In genomic region chr6:34029746-34030027, GRCm38 (mm10) we compare ENCODE assay signal across 8 mouse cellular contexts. TPM values are rescaled to one million over a fixed set of nuclear protein-coding genes. Genes with fewer than 3 reads are reported as not detected.
DNase-seq lines count a peak whose midpoint lies in the region; ATAC-seq and TF ChIP-seq lines count a peak whose summit lies in the region.

No protein-coding gene starts in this region.

- H3K4me2 ChIP-seq in embryonic facial prominence, embryonic 15.5 days (replicated peaks): peak overlapping the region; percentile 82
- peak overlapping the region; percentile 86 for H3K4me2 ChIP-seq in limb, embryonic 12.5 days
- peak overlapping the region; percentile 88 for H3K4me2 ChIP-seq in neural tube, embryonic 15.5 days

- H3K79me2 ChIP-seq in liver, adult 2 months (ENCODE audit: control insufficient read depth, insufficient read depth, low read length): no peaks in the 10 kb centered on the region

- no peaks in the 10 kb centered on the region; the same call in 1 of the 2 replicates for H3K27me3 ChIP-seq in liver, adult 2 months (ENCODE audit: control insufficient read depth, insufficient read depth, low read length)
- no peaks in the 10 kb centered on the region for H3K27me3 ChIP-seq in embryonic facial prominence, embryonic 15.5 days
- peaks cover 10% of the 10 kb centered on the region for H3K27me3 ChIP-seq in limb, embryonic 12.5 days
- no peaks in the 10 kb centered on the region for H3K27me3 ChIP-seq in neural tube, embryonic 15.5 days (replicated peaks)

- H3K27ac ChIP-seq in liver, adult 2 months (replicated peaks; ENCODE audit: insufficient read depth, low read depth, low read length): no peak overlapping the region
- H3K27ac ChIP-seq in embryonic facial prominence, embryonic 15.5 days (replicated peaks): no peak overlapping the region
- no peak overlapping the region for H3K27ac ChIP-seq in limb, embryonic 12.5 days
- peak overlapping the region; percentile 86 for H3K27ac ChIP-seq in neural tube, embryonic 15.5 days (replicated peaks)

- no peak for DNase-seq in liver, adult 2 months (ENCODE audit: extremely low read depth, low read depth, low spot score)
- no peak for DNase-seq in liver
- DNase-seq in right cerebral cortex, postnatal 4 days: no peak
- no peak for DNase-seq in cerebellum, postnatal 25 days
- no peak for DNase-seq in right cerebral cortex, postnatal 25 days

- H3K4me3 ChIP-seq in liver, adult 2 months (ENCODE audit: insufficient read depth, low read depth, low read length): peak overlapping the region; percentile 48
- peak overlapping the region; percentile 68 for H3K4me3 ChIP-seq in embryonic facial prominence, embryonic 15.5 days (replicated peaks)
- peak overlapping the region; percentile 68 for H3K4me3 ChIP-seq in limb, embryonic 12.5 days (replicated peaks)
- H3K4me3 ChIP-seq in neural tube, embryonic 15.5 days (replicated peaks): peak overlapping the region; percentile 64

- H3K9ac ChIP-seq in liver, adult 2 months (ENCODE audit: low read depth, low read length): no peak overlapping the region
- peak overlapping the region; percentile 43 for H3K9ac ChIP-seq in embryonic facial prominence, embryonic 15.5 days
- H3K9ac ChIP-seq in limb, embryonic 12.5 days (replicated peaks): peak overlapping the region; percentile 57
- H3K9ac ChIP-seq in neural tube, embryonic 15.5 days (replicated peaks): peak overlapping the region; percentile 50

- WGBS in liver, adult 2 months: 5% methylated on average over 4 of the region's 4 CpGs
- WGBS in embryonic facial prominence, embryonic 15.5 days: 6% methylated on average over 4 of the region's 4 CpGs
- WGBS in limb, embryonic 12.5 days: 2% methylated on average over 4 of the region's 4 CpGs
- WGBS in neural tube, embryonic 15.5 days: 0% methylated on average over 4 of the region's 4 CpGs

- TF ChIP-seq CTCF in liver, adult 2 months (IDR thresholded peaks at IDR 0.05; ENCODE audit: low read depth, low read length): no peak

- no peaks in the 10 kb centered on the region for H3K4me1 ChIP-seq in liver, adult 2 months (ENCODE audit: control insufficient read depth, insufficient read depth, low read length)
- H3K4me1 ChIP-seq in embryonic facial prominence, embryonic 15.5 days: peaks cover 9% of the 10 kb centered on the region; the same call in 1 of the 2 replicates
- peaks cover 12% of the 10 kb centered on the region for H3K4me1 ChIP-seq in limb, embryonic 12.5 days (replicated peaks)
- H3K4me1 ChIP-seq in neural tube, embryonic 15.5 days: peaks cover 23% of the 10 kb centered on the region

- ATAC-seq in embryonic facial prominence, embryonic 15.5 days (ENCODE audit: insufficient number of reproducible peaks, low FRiP score, low TSS enrichment, low read depth): peak; percentile 47; the same call in 1 of the 2 replicates
- ATAC-seq in limb, embryonic 12.5 days (ENCODE audit: insufficient number of reproducible peaks, insufficient read depth, low FRiP score, low TSS enrichment, low read depth): no peak
- peak; percentile 81 for ATAC-seq in neural tube, embryonic 15.5 days (ENCODE audit: low FRiP score)

- no peak for TF ChIP-seq POLR2A in liver, adult 2 months (IDR thresholded peaks at IDR 0.05; ENCODE audit: extremely low read depth, insufficient read depth, low read length)

- H3K36me3 ChIP-seq in liver, adult 2 months (ENCODE audit: control insufficient read depth, insufficient read depth, low read length): no peaks in the 10 kb centered on the region
- H3K36me3 ChIP-seq in embryonic facial prominence, embryonic 15.5 days: no peaks in the 10 kb centered on the region
- H3K36me3 ChIP-seq in limb, embryonic 12.5 days: no peaks in the 10 kb centered on the region
- no peaks in the 10 kb centered on the region for H3K36me3 ChIP-seq in neural tube, embryonic 15.5 days

- no peaks in the 10 kb centered on the region for H3K9me3 ChIP-seq in embryonic facial prominence, embryonic 15.5 days (replicated peaks)
- no peaks in the 10 kb centered on the region for H3K9me3 ChIP-seq in limb, embryonic 12.5 days
- H3K9me3 ChIP-seq in neural tube, embryonic 15.5 days (replicated peaks): no peaks in the 10 kb centered on the region

RNA-seq across cellular contexts. Expression of gene Lrguk, which starts 0.4 kb away (rescaled TPM):
- under 0.01 TPM in 2 replicates for total RNA-seq in liver, adult 2 months (2014; rRNA removed)
- not detected in 2 replicates for polyA plus RNA-seq in liver, adult 2 months (2012; rRNA removed)
- polyA plus RNA-seq in embryonic facial prominence, embryonic 15.5 days (2015; fragmentation: Nextera tagmentation; extraction: Ambion mirVana): 1.8 and 3.3 TPM in 2 replicates
- 0.78 and 1.1 TPM in 2 replicates for polyA plus RNA-seq in limb, embryonic 12.5 days (2016; fragmentation: Nextera tagmentation; extraction: Ambion mirVana)
- polyA plus RNA-seq in neural tube, embryonic 15.5 days (2015; fragmentation: Nextera tagmentation; extraction: Ambion mirVana): 0.90 and 0.91 TPM in 2 replicates
